Mouse (Mus musculus): ENCODE data around the gene Hbb-bh1.
"Not testable (repeated sequence)": the region's sequence is repeated elsewhere in the genome, so short reads cannot be mapped to it uniquely, and the experiment has no call there.

Hbb-bh1 gene

DNA sequence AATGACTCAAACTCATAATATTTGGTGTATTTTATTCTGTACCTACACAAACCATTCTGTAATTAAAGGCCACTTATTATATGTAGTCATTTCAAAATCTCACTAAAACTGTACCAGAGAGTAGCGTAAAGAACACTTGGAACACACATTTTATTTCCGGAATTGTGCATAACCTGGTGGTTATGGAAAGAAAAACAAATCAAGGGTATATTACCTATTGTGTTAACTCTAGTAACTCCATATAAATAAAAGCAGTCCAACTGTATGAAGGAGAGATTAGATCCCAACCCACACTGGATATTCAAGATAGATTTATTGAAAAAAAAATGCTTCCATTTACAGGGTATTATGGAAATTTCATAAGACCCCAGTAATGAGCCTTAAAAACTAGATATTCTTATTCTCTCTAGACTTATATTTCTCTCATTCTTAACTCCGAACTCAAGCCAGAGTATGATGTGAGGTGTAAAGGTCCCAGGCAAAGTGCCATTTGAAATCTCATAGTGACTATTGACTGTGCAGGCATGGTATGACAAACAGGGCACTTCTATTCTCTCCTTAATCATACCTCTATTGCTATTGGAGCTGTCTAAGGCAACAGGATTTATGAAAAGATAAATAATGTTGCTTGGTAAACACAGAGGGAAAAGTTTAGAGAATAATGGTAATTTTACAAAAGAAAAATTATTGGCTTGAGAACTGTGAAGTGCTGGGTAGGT is 17.3 kb downstream of the Hbb-bh1 start:
- Histone ChIP-seq H3K4me1 (replicated peaks; ENCODE audit: low read depth, low read length) (no peaks in the 10 kb centered on the region), H3K36me3 (ENCODE audit: insufficient read depth, low read length) (no peaks in the 10 kb centered on the region), H3K4me3 (replicated peaks; ENCODE audit: low read length) (no peak overlapping the region), H3K27me3 (ENCODE audit: insufficient read depth, low read length) (no peaks in the 10 kb centered on the region), H3K9me3 (ENCODE audit: low read length) (no peaks in the 10 kb centered on the region)
- TF ChIP-seq POU5F1 (IDR thresholded peaks at IDR 0.05; ENCODE audit: borderline replicate concordance, low read length) (no peak), CTCF (conservative IDR thresholded peaks at IDR 0.05; ENCODE audit: low read length) (no peak), NANOG (IDR thresholded peaks at IDR 0.05; ENCODE audit: borderline replicate concordance, low read length) (no peak)

DNA sequence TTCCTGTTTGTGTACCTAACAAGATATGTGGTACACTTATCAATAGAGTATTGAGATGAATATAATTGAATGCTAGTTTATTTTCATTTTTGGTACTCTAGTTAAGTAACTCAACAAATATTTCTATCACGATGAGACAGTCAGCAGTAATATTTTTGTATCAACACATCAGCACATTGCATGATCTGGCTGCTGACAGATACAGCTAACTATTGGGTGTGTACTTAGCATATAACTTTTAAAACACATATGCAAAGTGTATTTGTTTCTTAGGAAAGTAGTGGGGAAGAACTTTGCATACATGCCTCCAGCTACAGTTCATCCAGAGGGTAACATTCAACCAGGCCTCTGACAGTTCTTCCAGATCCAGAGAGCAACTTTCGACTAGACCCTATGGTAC is 18.4 kb downstream of the Hbb-bh1 start:
- Histone ChIP-seq H3K9me3 (ENCODE audit: low read length) (no peaks in the 10 kb centered on the region), H3K4me3 (replicated peaks; ENCODE audit: low read length) (no peak overlapping the region), H3K4me1 (replicated peaks; ENCODE audit: low read depth, low read length) (no peaks in the 10 kb centered on the region), H3K27me3 (ENCODE audit: insufficient read depth, low read length) (no peaks in the 10 kb centered on the region), H3K36me3 (ENCODE audit: insufficient read depth, low read length) (no peaks in the 10 kb centered on the region)
- TF ChIP-seq POU5F1 (IDR thresholded peaks at IDR 0.05; ENCODE audit: borderline replicate concordance, low read length) = no peak
- no peak for TF ChIP-seq NANOG (IDR thresholded peaks at IDR 0.05; ENCODE audit: borderline replicate concordance, low read length)
- no peak for TF ChIP-seq CTCF (conservative IDR thresholded peaks at IDR 0.05; ENCODE audit: low read length)

DNA sequence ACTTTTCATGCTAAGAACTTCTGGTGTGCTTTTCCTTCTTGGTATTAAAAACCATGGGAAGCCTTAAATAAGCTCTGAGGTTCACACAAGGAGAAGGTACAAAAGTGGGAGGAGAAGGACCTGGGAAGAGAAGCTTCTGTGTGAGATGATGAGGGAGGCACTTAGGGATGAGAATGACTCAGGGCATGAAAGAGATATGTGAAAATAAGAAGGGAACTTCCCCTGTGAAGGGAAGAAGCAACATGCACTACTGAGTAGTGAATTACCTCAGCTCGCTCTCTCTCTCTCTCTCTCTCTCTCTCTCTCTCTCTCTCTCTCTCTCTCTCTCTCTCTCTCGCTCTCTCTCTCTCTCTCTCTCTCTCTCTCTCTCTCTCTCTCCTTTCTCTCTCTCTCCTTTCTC is 27.9 kb downstream of the Hbb-bh1 start:
- not testable (repeated sequence) for H3K27me3 ChIP-seq (ENCODE audit: insufficient read depth, low read length); H3K9me3 ChIP-seq (ENCODE audit: low read length); H3K4me1 ChIP-seq (replicated peaks; ENCODE audit: low read depth, low read length); H3K4me3 ChIP-seq (replicated peaks; ENCODE audit: low read length); H3K36me3 ChIP-seq (ENCODE audit: insufficient read depth, low read length)

DNA sequence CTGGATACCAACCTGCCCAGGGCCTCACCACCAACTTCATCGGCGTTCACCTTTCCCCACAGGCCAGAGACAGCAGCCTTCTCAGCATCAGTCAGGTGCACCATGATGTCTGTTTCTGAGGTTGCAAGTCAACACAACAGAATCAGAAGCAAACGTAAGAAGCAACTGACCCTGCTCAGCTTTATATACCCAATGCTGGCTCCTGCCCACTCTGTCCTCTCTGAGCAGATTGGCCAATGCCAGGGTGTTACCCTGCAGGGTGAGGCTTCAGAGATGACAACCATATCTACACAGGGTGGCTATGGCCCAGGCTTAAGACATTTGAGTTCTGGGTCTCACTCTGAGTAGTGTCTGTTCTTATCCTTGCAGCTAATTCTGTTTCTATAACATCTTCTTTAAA is 29.2 kb downstream of the Hbb-bh1 start, which contains the start of gene Hbb-bt:
Hbb-bt (minus strand) TSS at position 231 of the 400 bp plus-strand sequence.
- no peak within 1 kb of the TSS for H3K4me3 ChIP-seq (replicated peaks; ENCODE audit: low read length)
- no peaks in the 10 kb centered on the region for H3K27me3 ChIP-seq (ENCODE audit: insufficient read depth, low read length)
- no peak for TF ChIP-seq NANOG (IDR thresholded peaks at IDR 0.05; ENCODE audit: borderline replicate concordance, low read length)
- TF ChIP-seq POU5F1 (IDR thresholded peaks at IDR 0.05; ENCODE audit: borderline replicate concordance, low read length) = no peak
- no peak for TF ChIP-seq CTCF (conservative IDR thresholded peaks at IDR 0.05; ENCODE audit: low read length)
- H3K4me1 ChIP-seq (replicated peaks; ENCODE audit: low read depth, low read length) = no peaks in the 10 kb centered on the region
- no peaks in the 10 kb centered on the region for H3K9me3 ChIP-seq (ENCODE audit: low read length)
- H3K36me3 ChIP-seq (ENCODE audit: insufficient read depth, low read length) = no peaks in the 10 kb centered on the region

DNA sequence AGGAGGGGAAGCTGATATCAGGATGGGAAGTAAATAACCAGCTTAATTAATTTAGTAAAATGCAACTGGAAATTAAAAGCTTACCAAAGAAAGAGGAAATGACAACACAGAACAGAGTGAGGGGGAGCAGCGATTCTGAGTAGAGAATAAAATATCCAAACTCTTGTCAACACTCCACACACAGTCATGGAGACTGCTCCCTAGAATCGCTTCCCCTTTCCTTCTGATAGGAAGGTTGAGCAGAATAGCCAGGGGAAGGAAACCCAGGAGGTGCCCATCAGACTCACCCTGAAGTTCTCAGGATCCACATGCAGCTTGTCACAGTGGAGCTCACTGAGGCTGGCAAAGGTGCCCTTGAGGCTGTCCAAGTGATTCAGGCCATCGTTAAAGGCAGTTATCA is 29.8 kb downstream of the Hbb-bh1 start:
- not testable (repeated sequence) for H3K4me3 ChIP-seq (replicated peaks; ENCODE audit: low read length); H3K9me3 ChIP-seq (ENCODE audit: low read length); H3K27me3 ChIP-seq (ENCODE audit: insufficient read depth, low read length); H3K36me3 ChIP-seq (ENCODE audit: insufficient read depth, low read length); H3K4me1 ChIP-seq (replicated peaks; ENCODE audit: low read depth, low read length)

DNA sequence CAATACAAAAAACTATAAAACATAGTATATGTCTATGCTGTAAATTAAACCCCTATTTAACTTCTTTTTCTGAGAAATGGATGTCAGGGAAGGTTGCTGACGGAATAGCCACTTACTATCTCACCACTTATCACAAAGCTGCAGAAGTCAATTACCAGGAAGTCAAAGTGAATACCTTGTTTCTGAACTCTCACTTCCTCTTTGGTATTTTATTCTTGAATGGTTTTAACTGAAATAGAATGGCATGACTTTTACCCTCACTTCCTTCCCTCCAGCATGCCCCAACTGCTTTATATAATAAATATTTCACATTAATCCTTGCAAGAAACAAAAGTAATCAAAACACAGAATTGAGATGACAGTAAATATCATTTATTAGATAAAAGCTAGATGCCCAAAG is 30.8 kb downstream of the Hbb-bh1 start:
- no peaks in the 10 kb centered on the region for H3K36me3 ChIP-seq (ENCODE audit: insufficient read depth, low read length)
- no peaks in the 10 kb centered on the region for H3K9me3 ChIP-seq (ENCODE audit: low read length)
- no peaks in the 10 kb centered on the region for H3K27me3 ChIP-seq (ENCODE audit: insufficient read depth, low read length)
- TF ChIP-seq POU5F1 (IDR thresholded peaks at IDR 0.05; ENCODE audit: borderline replicate concordance, low read length) = no peak
- TF ChIP-seq NANOG (IDR thresholded peaks at IDR 0.05; ENCODE audit: borderline replicate concordance, low read length) = no peak
- TF ChIP-seq CTCF (conservative IDR thresholded peaks at IDR 0.05; ENCODE audit: low read length) = no peak
- no peak overlapping the region for H3K4me3 ChIP-seq (replicated peaks; ENCODE audit: low read length)
- H3K4me1 ChIP-seq (replicated peaks; ENCODE audit: low read depth, low read length) = no peaks in the 10 kb centered on the region

DNA sequence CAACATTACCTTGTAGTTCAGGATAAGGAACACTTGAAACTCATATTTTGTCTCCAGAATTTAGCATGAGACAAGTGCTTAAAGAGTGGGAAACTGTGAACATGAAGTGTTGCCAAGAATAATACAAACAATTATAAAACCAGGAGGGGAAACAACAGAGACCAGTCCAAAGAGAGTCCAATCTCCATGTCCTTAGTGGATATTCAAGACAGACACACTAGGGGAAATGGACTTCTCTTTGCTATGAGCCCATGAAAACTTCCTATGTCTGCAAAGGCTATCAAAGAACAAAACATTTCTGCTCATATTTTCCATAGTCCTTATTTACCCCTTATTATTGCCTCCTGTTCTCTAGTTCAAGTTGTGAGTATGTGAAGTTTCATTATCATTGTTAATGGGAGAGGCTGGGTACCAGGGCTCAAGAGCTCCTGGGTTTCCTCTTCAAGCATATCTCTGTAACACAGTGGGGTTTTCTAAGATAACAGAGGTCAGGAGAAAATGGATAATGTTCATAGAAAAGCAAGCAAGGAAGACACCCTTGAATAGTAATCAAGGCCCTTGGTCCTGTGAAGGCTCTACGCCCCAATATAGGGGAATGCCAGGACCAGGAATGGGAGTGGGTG is 31.6 kb downstream of the Hbb-bh1 start:
- Histone ChIP-seq H3K4me1 (replicated peaks; ENCODE audit: low read depth, low read length) (no peaks in the 10 kb centered on the region), H3K4me3 (replicated peaks; ENCODE audit: low read length) (no peak overlapping the region), H3K9me3 (ENCODE audit: low read length) (no peaks in the 10 kb centered on the region), H3K36me3 (ENCODE audit: insufficient read depth, low read length) (no peaks in the 10 kb centered on the region), H3K27me3 (ENCODE audit: insufficient read depth, low read length) (no peaks in the 10 kb centered on the region)
- no peak for TF ChIP-seq POU5F1 (IDR thresholded peaks at IDR 0.05; ENCODE audit: borderline replicate concordance, low read length)
- no peak for TF ChIP-seq NANOG (IDR thresholded peaks at IDR 0.05; ENCODE audit: borderline replicate concordance, low read length)
- no peak for TF ChIP-seq CTCF (conservative IDR thresholded peaks at IDR 0.05; ENCODE audit: low read length)

DNA sequence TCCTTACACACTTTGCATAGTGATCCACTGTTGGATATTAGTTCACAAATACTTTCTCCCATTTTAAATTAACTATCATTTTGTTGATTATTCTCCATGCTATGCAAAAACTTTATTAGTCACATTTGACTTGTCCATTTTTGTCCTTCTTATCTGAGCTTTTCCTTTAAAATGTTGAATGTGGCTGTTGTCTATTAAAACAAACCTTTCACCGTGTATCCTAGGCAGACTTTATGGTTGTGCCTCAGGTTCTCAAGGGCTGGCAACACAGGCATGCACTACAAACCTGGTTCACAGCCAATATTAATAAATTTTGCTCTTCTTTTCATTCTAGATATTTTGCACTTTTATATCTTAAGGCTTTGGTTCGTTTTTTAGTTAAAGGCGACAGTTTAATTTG is 32.2 kb downstream of the Hbb-bh1 start:
- no peaks in the 10 kb centered on the region for H3K4me1 ChIP-seq (replicated peaks; ENCODE audit: low read depth, low read length)
- H3K9me3 ChIP-seq (ENCODE audit: low read length) = no peaks in the 10 kb centered on the region
- H3K4me3 ChIP-seq (replicated peaks; ENCODE audit: low read length) = no peak overlapping the region
- TF ChIP-seq CTCF (conservative IDR thresholded peaks at IDR 0.05; ENCODE audit: low read length) (no peak), POU5F1 (IDR thresholded peaks at IDR 0.05; ENCODE audit: borderline replicate concordance, low read length) (no peak), NANOG (IDR thresholded peaks at IDR 0.05; ENCODE audit: borderline replicate concordance, low read length) (no peak)
- H3K36me3 ChIP-seq (ENCODE audit: insufficient read depth, low read length) = no peaks in the 10 kb centered on the region
- no peaks in the 10 kb centered on the region for H3K27me3 ChIP-seq (ENCODE audit: insufficient read depth, low read length)

DNA sequence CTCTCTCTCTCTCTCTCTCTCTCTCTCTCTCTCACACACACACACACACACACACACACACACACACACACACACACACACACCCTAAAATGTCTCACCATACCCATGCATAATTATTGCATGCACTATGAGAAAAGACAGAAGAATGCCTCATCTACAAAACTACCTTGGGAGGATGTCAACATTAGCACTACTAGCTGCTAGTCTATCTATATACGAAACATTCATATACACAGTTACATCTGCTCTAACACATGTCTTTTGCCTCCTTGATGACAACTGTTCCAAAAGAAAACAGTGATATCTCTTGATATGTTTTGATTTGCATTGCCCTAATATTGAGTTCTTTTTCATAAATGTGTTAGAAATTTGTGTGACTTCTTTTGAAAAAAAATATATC is 32.7 kb downstream of the Hbb-bh1 start:
- Histone ChIP-seq H3K4me3 (replicated peaks; ENCODE audit: low read length) (no peak overlapping the region), H3K4me1 (replicated peaks; ENCODE audit: low read depth, low read length) (no peaks in the 10 kb centered on the region), H3K27me3 (ENCODE audit: insufficient read depth, low read length) (no peaks in the 10 kb centered on the region), H3K9me3 (ENCODE audit: low read length) (no peaks in the 10 kb centered on the region), H3K36me3 (ENCODE audit: insufficient read depth, low read length) (no peaks in the 10 kb centered on the region)
- no peak for TF ChIP-seq NANOG (IDR thresholded peaks at IDR 0.05; ENCODE audit: borderline replicate concordance, low read length)

Measured in E14TG2a.4 (cell line).